Mouse (Mus musculus) lung, postnatal 4 days (tissue): ENCODE measurements around the gene Mup18.
"Not testable (repeated sequence)": the region's sequence is repeated elsewhere in the genome, so short reads cannot be mapped to it uniquely, and the experiment has no call there.

ENCODE experiments used
- DNase-seq, 2 experiments: peaks; one replicate each; pipeline ENCODE4 v3.0.0; 2021

The Mup18 gene

GRCm38 (mm10) chr4:61674036-61674435 lies at the start of gene Mup18:
Mup18 (minus strand) TSS chr4:61674136.
- not testable (repeated sequence) for DNase-seq

DNA sequence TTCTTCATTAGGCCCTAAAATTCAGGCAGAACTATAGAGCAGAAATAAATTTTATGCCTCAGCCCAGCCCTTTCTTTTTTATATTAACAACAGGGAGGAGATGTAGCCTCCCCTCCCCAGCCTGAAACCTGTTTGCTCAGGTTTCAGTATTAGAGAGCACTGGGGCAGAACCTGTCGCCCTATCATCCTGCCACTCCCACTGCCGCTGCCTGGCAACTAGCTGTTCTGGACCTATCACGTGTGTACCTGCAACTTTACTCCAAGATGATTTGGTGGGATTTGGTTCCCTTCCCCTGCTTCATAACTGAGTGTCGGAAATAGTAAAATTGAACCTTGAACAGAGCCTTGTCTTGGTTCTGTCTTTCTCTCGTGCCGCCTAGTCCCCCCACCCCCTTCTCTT lies 40.4 kb upstream of the Mup18 start:
- DNase-seq: not testable (repeated sequence)
